Mouse (Mus musculus) cortical plate, adult 2 months (tissue): ENCODE results near the gene Cdc42ep1.

Experiments used
- CTCF ChIP-seq: fragments of 200-500 bp; IDR thresholded peaks from 2 replicates; pipeline ENCODE4 v1.5.1; 2011; ENCODE audit warnings: mild to moderate bottlenecking, control low read depth, low read length; ENCODE audit not compliant: insufficient read depth; ENCODE audit errors: extremely low read depth
- POLR2A ChIP-seq: fragments of 200-500 bp; IDR thresholded peaks from 2 replicates; pipeline ENCODE4 v1.6.1; 2011; ENCODE audit warnings: mild to moderate bottlenecking, low read length, control low read depth; ENCODE audit not compliant: insufficient read depth; ENCODE audit errors: extremely low read depth

- no peak for TF ChIP-seq CTCF
- TF ChIP-seq POLR2A: no peak
Observed at GRCm38 (mm10) chr15:78805351-78805750, 37.1 kb upstream of the Cdc42ep1 start.
